Mouse (Mus musculus) limb, embryonic 10.5 days (tissue): ENCODE data around the gene G3bp2. TPM values are rescaled to one million over a fixed set of nuclear protein-coding genes. Genes with fewer than 3 reads are reported as not detected.

Experiments
- DNase-seq: peaks from one replicate; pipeline ENCODE4 v3.0.0-alpha.2; 2017; ENCODE audit warnings: low spot score
- H3K27ac ChIP-seq: fragments of 300-500 bp; sonication (generic); 2 replicates; pipeline ENCODE4 v1.5.1; 2016; ENCODE audit warnings: mild to moderate bottlenecking
- H3K27me3 ChIP-seq: fragments of 300-500 bp; sonication (generic); 2 replicates; pipeline ENCODE4 v1.6.1; 2016; ENCODE audit warnings: low read depth, mild to moderate bottlenecking; ENCODE audit not compliant: poor library complexity, severe bottlenecking
- H3K36me3 ChIP-seq: fragments of 300-500 bp; sonication (generic); 2 replicates; pipeline ENCODE4 v1.6.1; 2016; ENCODE audit warnings: mild to moderate bottlenecking, moderate library complexity
- H3K4me1 ChIP-seq: fragments of 300-500 bp; sonication (generic); 2 replicates; pipeline ENCODE4 v1.6.1; 2016
- H3K4me3 ChIP-seq: fragments of 300-500 bp; sonication (generic); 2 replicates; pipeline ENCODE4 v1.5.1; 2016; ENCODE audit warnings: mild to moderate bottlenecking, moderate library complexity
- H3K9me3 ChIP-seq: fragments of 300-500 bp; sonication (generic); replicated peaks from 2 replicates; pipeline ENCODE4 v1.6.1; 2016; ENCODE audit warnings: mild to moderate bottlenecking
- WGBS: fragments of 180-500 bp; shearing (Covaris S2); methylation state at CpG from one replicate; pipeline ENCODE4 v1.1.7; 2016; 5-methylcytosine and 5-hydroxymethylcytosine counted together
- polyA plus RNA-seq: library from polyadenylated mRNA; unstranded; fragments of >200 nt; fragmentation: Nextera tagmentation; extraction: Ambion mirVana; gene quantifications from 2 replicates; pipeline ENCODE4 v1.2.1, GENCODE M21; 2016

G3bp2 gene
- polyA plus RNA-seq, 1 experiment from 2014 or later: 265 TPM

- Histone ChIP-seq H3K4me3 (no peak overlapping the region), H3K27ac (no peak overlapping the region), H3K9me3 (no peaks in the 10 kb centered on the region), H3K4me1 (peaks cover 9% of the 10 kb centered on the region), H3K27me3 (peaks cover 7% of the 10 kb centered on the region; the same call in 1 of the 2 replicates), H3K36me3 (0 out of 2 replicates have a peak, but pooled peaks cover 2% of the 10 kb centered on the region)
- 91% methylated on average over 7 of the region's 7 CpGs for WGBS
- DNase-seq: no peak
Observed at GRCm38 (mm10) chr5:92113484-92113883, 30.0 kb upstream of the G3bp2 start.

DNA sequence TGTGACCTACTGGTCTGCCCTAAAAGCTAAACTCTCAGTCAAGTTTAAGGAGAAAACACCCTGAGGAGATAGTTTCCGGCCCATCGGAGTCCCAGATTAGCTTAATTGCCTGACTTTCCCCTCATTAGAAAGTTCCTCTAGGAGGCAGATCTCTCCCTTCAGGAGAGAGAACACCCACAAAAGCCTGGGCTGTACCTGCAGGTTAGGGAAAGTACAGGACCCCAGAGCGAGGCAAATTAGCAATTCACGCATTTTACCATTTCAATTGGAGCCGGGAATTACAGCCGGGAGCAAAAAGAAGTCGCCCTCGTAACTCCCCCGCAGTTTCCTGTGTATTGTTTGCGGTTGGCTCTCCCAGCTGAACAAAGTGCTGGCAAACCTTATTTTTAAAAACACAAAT lies 29.1 kb upstream of the G3bp2 start:
- DNase-seq: no peak
- 2% methylated on average over 10 of the region's 10 CpGs for WGBS

DNA sequence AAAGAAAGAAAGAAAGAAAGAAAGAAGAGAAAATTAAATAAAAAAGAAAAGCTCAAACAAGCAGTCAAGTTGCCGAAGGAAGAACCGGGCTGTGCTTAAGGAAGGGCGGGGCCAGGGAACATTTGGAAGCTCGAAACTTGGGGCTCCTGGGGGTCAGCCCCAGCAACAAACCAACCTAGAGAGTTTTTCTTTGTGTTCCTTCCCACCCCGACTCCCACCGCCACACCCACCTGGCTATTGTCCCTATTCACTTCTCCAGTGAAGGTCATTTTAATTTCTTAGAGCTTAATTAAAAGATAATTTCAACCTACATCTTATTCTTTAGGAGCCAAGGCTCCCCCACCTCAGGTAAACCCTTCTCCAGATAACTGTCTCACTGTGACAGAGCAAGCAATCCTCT lies 28.7 kb upstream of the G3bp2 start:
- H3K36me3 ChIP-seq: 0 out of 2 replicates have a peak, but pooled peaks cover 2% of the 10 kb centered on the region
- 13% methylated on average over 6 of the region's 6 CpGs for WGBS
- H3K4me1 ChIP-seq: peaks cover 9% of the 10 kb centered on the region
- no peaks in the 10 kb centered on the region for H3K9me3 ChIP-seq
- H3K4me3 ChIP-seq: peak overlapping the region; percentile 32
- H3K27me3 ChIP-seq: peaks cover 7% of the 10 kb centered on the region; the same call in 1 of the 2 replicates
- H3K27ac ChIP-seq: no peak overlapping the region
- no peak for DNase-seq

More for the DNA sequence above, 29.1 kb upstream of the G3bp2 start:
- 0 out of 2 replicates have a peak, but pooled peaks cover 2% of the 10 kb centered on the region for H3K36me3 ChIP-seq
- peaks cover 7% of the 10 kb centered on the region; the same call in 1 of the 2 replicates for H3K27me3 ChIP-seq
- peaks cover 9% of the 10 kb centered on the region for H3K4me1 ChIP-seq
- H3K9me3 ChIP-seq: no peaks in the 10 kb centered on the region
- peak overlapping the region; percentile 32 for H3K4me3 ChIP-seq
- no peak overlapping the region for H3K27ac ChIP-seq

DNA sequence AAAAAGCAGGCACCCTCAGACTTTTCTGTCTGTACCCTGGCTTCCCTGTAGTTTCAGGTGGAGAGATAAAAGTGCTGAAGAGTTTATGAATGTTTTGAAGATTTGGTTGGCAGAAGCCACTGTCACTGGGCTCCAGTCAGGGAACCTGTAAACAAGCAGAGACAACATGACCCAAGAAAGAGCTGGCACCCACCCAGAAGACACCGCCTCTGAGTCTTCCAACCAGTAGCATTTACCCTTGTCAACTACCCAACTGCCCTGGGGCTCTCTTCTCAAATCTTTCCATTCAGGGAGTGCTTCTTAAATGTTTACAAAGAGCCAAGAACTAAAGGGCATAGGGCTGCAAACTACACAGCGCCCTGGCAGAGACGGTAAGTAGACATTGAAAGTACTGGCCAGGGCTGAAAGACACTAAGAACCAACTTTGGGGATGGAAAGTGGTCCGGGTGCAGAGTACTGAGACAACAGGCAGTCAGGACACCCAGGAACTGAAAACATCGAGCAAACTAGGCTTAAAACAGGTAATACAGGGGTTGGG lies 27.4 kb upstream of the G3bp2 start:
- Histone ChIP-seq H3K4me1 (peaks cover 16% of the 10 kb centered on the region), H3K36me3 (0 out of 2 replicates have a peak, but pooled peaks cover 2% of the 10 kb centered on the region), H3K9me3 (no peaks in the 10 kb centered on the region), H3K4me3 (no peak overlapping the region), H3K27me3 (peaks cover 7% of the 10 kb centered on the region; the same call in 1 of the 2 replicates), H3K27ac (no peak overlapping the region)
- 91% methylated on average over 5 of the region's 5 CpGs for WGBS
- no peak for DNase-seq

DNA sequence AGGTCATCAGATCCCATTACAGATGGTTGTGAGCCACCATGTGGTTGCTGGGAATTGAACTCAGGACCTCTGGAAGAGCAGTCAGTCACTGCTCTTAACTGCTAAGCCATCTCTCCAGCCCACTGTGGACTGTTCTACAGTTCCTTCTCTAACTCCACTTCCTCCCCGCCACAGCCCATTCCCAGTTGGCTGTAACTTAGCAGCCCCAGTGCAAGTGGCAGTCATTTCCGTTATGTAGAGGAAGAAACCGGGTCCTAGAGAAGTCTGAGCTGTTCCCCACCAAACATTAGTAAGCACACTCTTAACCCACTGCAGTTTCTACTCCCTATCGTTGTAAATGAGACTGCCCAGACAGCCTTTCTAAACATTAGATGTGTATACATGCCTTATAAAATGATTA lies 23.8 kb upstream of the G3bp2 start:
- Histone ChIP-seq H3K9me3 (no peaks in the 10 kb centered on the region), H3K27ac (no peak overlapping the region), H3K4me3 (no peak overlapping the region), H3K4me1 (peaks cover 10% of the 10 kb centered on the region), H3K27me3 (no peaks in the 10 kb centered on the region; the same call in 1 of the 2 replicates), H3K36me3 (0 out of 2 replicates have a peak, but pooled peaks cover 2% of the 10 kb centered on the region)
- WGBS: 90% methylated on average over 4 of the region's 4 CpGs
- no peak for DNase-seq

- Histone ChIP-seq H3K4me3 (no peak overlapping the region), H3K9me3 (no peaks in the 10 kb centered on the region), H3K36me3 (0 out of 2 replicates have a peak, but pooled peaks cover 2% of the 10 kb centered on the region), H3K27me3 (no peaks in the 10 kb centered on the region), H3K4me1 (peaks cover 7% of the 10 kb centered on the region; the same call in 1 of the 2 replicates), H3K27ac (no peak overlapping the region)
- WGBS: 58% methylated on average over 10 of the region's 10 CpGs
- DNase-seq: no peak
Observed at GRCm38 (mm10) chr5:92106327-92107125, 23.0 kb upstream of the G3bp2 start.

DNA sequence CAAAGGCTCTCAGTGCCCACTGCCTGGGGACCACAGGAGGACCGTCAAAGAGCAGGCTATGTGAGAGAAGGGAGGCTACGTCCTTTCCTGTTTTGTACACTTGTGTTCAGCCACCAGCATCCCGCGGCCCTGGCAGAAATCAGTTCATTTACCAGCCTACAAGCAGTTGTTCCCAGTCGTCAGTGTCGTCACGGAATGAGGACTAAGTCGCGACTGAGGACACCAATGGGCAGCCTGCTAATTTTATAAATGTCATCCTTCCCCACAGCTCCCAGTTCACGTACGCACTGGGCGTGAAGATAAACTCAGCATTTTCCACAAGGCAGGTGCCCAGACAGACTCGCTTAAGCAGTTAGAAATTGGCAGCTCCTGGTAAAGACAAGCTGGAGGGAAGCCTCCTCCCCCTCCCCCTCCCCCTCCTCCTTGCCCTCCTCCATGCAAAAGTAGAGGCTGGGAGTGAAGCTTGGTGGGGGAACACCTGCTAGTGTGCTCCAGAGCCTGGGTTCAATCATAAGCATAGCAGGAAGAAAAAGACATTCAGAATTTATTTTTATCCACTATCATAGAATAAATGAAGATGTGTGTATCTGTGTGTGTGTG lies 20.4 kb upstream of the G3bp2 start:
- no peak for DNase-seq
- Histone ChIP-seq H3K27ac (no peak overlapping the region), H3K27me3 (no peaks in the 10 kb centered on the region), H3K4me1 (peaks cover 7% of the 10 kb centered on the region; the same call in 1 of the 2 replicates), H3K9me3 (no peaks in the 10 kb centered on the region), H3K4me3 (no peak overlapping the region), H3K36me3 (no peaks in the 10 kb centered on the region)
- WGBS: 79% methylated on average over 13 of the region's 13 CpGs

DNA sequence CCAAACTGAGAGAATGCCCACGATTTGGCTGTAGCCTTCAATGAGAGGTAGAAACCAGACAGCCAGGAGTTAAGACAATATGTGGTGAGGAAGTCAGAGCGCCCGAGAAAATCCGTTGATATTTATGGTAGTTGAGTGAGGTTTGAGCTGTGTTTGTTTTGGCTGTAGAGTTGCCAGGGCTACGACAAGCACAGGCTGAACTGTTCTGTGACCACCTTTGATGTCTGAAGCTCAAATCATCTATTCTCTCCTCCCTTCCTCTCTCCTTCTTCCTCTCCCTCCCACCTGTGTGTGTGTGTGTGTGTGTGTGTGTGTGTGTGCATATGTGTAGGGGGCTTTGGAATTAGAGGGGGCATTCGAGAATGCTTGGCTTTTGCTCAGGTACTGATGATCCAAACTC lies 19.5 kb upstream of the G3bp2 start:
- Histone ChIP-seq H3K27ac (no peak overlapping the region), H3K36me3 (no peaks in the 10 kb centered on the region), H3K4me3 (no peak overlapping the region), H3K9me3 (no peaks in the 10 kb centered on the region), H3K27me3 (no peaks in the 10 kb centered on the region), H3K4me1 (peaks cover 16% of the 10 kb centered on the region; the same call in 1 of the 2 replicates)
- DNase-seq: no peak
- WGBS: 50% methylated on average over 6 of the region's 6 CpGs

GRCm38 (mm10) chr5:92101601-92102000 lies 18.1 kb upstream of the G3bp2 start:
- H3K27ac ChIP-seq: no peak overlapping the region
- H3K27me3 ChIP-seq: no peaks in the 10 kb centered on the region
- 91% methylated on average over 8 of the region's 8 CpGs for WGBS
- no peak overlapping the region for H3K4me3 ChIP-seq
- H3K36me3 ChIP-seq: no peaks in the 10 kb centered on the region
- H3K9me3 ChIP-seq: no peaks in the 10 kb centered on the region
- peaks cover 16% of the 10 kb centered on the region; the same call in 1 of the 2 replicates for H3K4me1 ChIP-seq
- no peak for DNase-seq

DNA sequence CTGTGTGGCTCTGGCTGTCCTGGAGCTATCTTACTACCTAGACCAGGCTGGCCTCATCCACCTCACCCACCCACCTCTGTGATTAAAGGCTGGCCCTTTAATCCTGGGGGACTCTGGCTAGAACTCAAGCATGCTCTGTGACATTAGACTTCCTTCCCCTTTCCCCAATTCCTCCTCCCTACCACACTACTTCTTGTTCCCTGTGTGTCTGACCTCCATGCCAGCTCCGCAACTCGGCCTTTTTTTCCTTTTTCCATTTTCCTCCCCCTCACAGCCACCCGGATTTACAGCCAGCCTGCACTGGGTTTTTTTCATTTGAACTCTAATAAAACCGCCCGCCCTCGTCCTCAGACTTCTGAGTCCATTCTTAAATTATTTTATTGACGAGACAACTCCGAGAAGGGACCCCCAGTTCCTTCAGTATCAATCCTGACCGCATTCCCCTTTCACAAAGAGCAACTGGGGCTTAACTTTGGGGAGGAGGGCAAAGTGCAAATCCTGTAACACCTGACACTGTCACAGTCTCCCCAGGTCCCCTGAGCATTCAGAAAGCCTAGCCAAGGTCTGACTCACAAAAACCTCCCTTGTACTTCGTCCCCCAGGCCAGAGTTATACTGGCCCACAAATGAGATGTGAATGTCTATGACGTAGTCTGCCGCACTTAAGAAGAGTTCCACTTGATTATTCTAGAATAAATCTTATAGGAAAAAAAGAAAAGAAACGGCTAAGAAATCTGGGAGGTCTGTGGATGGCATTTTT lies 15.0 kb upstream of the G3bp2 start:
- Histone ChIP-seq H3K4me1 (peaks cover 14% of the 10 kb centered on the region; the same call in 1 of the 2 replicates), H3K4me3 (no peak overlapping the region), H3K36me3 (no peaks in the 10 kb centered on the region), H3K27ac (no peak overlapping the region), H3K9me3 (no peaks in the 10 kb centered on the region), H3K27me3 (no peaks in the 10 kb centered on the region)
- no peak for DNase-seq
- 54% methylated on average over 13 of the region's 13 CpGs for WGBS

DNA sequence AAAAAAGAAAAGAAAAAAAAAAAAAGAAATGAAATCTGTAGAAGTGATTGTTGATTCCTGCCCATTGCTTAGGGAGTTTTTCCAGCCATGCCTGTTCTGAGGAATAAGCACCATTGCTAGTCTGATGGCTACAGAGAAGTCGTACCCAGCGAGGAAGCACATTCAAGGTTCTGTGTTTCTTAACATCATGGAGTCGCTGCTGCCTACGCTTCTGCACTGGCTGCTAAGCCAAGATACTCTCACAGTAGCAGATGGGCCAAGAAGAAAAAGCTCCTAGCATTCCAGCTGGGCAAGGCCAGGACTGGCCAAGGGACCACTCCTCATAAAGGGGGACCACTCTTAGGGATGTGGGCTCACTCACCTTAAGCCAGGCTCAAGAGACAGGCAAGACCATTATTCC lies 14.3 kb upstream of the G3bp2 start:
- no peak overlapping the region for H3K27ac ChIP-seq
- no peaks in the 10 kb centered on the region for H3K27me3 ChIP-seq
- H3K36me3 ChIP-seq: no peaks in the 10 kb centered on the region
- DNase-seq: no peak
- H3K4me3 ChIP-seq: no peak overlapping the region
- peaks cover 16% of the 10 kb centered on the region; the same call in 1 of the 2 replicates for H3K4me1 ChIP-seq
- H3K9me3 ChIP-seq: no peaks in the 10 kb centered on the region
- 96% methylated on average over 4 of the region's 4 CpGs for WGBS

GRCm38 (mm10) chr5:92096786-92097185 lies 13.3 kb upstream of the G3bp2 start:
- 94% methylated on average over 6 of the region's 6 CpGs for WGBS
- DNase-seq: no peak
- Histone ChIP-seq H3K4me1 (peaks cover 16% of the 10 kb centered on the region; the same call in 1 of the 2 replicates), H3K36me3 (no peaks in the 10 kb centered on the region), H3K27ac (no peak overlapping the region), H3K4me3 (no peak overlapping the region), H3K9me3 (no peaks in the 10 kb centered on the region), H3K27me3 (no peaks in the 10 kb centered on the region)
